Mouse (Mus musculus) G1E-ER4 (cell line): ENCODE data around the gene Fam216b. TPM values are rescaled to one million over a fixed set of nuclear protein-coding genes. Genes with fewer than 3 reads are reported as not detected.

Experiments
- GATA1 ChIP-seq: IDR thresholded peaks from one replicate; pipeline ENCODE4 v1.8.0; 2012; ENCODE audit warnings: low read length, inconsistent platforms
- polyA plus RNA-seq: library from polyadenylated mRNA; stranded (reverse); fragments of >175 nt; gene quantifications from 2 replicates; pipeline ENCODE4 v1.2.3, GENCODE M21; 2012

Gene Fam216b
- polyA plus RNA-seq, 1 experiment, result not detected

- TF ChIP-seq GATA1, result no peak
Measured at GRCm38 (mm10) chr14:78060609-78060951, 28.2 kb downstream of the Fam216b start.

- no peak for TF ChIP-seq GATA1
Measured at GRCm38 (mm10) chr14:78059878-78060608, 28.8 kb downstream of the Fam216b start.

- TF ChIP-seq GATA1, result no peak
Measured at GRCm38 (mm10) chr14:78057362-78057761, 31.4 kb downstream of the Fam216b start.

GRCm38 (mm10) chr14:78056371-78056770 lies 32.4 kb downstream of the Fam216b start:
- no peak for TF ChIP-seq GATA1

GRCm38 (mm10) chr14:78048674-78049073 lies 40.1 kb downstream of the Fam216b start:
- no peak for TF ChIP-seq GATA1

- no peak for TF ChIP-seq GATA1
Measured at GRCm38 (mm10) chr14:78048258-78048657, 40.5 kb downstream of the Fam216b start.

- no peak for TF ChIP-seq GATA1
Measured at GRCm38 (mm10) chr14:78043079-78043478, 45.7 kb downstream of the Fam216b start.

GRCm38 (mm10) chr14:78041886-78042526 lies 46.8 kb downstream of the Fam216b start:
- TF ChIP-seq GATA1, result no peak

- TF ChIP-seq GATA1, result no peak
Measured at GRCm38 (mm10) chr14:78040643-78041042, 48.2 kb downstream of the Fam216b start.

GRCm38 (mm10) chr14:78038876-78039275 lies 49.9 kb downstream of the Fam216b start:
- TF ChIP-seq GATA1, result no peak

Other genes starting within 250 kb of the Fam216b start
- 6.8 and 9.4 TPM in 2 replicates for gene Dnajc15, start 213.9 kb downstream of the Fam216b start, polyA plus RNA-seq
- gene Epsti1, start 184.8 kb downstream of the Fam216b start, polyA plus RNA-seq, result not detected in 2 replicates
- not detected in 2 replicates for gene Tnfsf11, start 219.0 kb upstream of the Fam216b start, polyA plus RNA-seq